Mouse (Mus musculus): ENCODE measurements around the gene Gm10282.

Gm10282 gene

GRCm38 (mm10) chr8:72261431-72261830 lies 43.6 kb downstream of the Gm10282 start:
- no peak for DNase-seq (ENCODE audit: inconsistent ontology term)

GRCm38 (mm10) chr8:72261019-72261418 lies 44.0 kb downstream of the Gm10282 start:
- DNase-seq (ENCODE audit: inconsistent ontology term) = peak; percentile 32

GRCm38 (mm10) chr8:72260585-72260984 lies 44.5 kb downstream of the Gm10282 start:
- no peak for DNase-seq (ENCODE audit: inconsistent ontology term)

GRCm38 (mm10) chr8:72259862-72260261 lies 45.2 kb downstream of the Gm10282 start:
- DNase-seq (ENCODE audit: inconsistent ontology term) = no peak

GRCm38 (mm10) chr8:72257902-72258238 lies 47.2 kb downstream of the Gm10282 start:
- DNase-seq (ENCODE audit: inconsistent ontology term) = no peak

GRCm38 (mm10) chr8:72257171-72257901 lies 47.7 kb downstream of the Gm10282 start:
- peak; percentile 6 for DNase-seq (ENCODE audit: inconsistent ontology term)

All from Muller cell, postnatal 12 days (primary cell).